Mouse (Mus musculus) neural tube, embryonic 11.5 days (tissue): ENCODE measurements around the gene Defb48. TPM values are rescaled to one million over a fixed set of nuclear protein-coding genes. Genes with fewer than 3 reads are reported as not detected.

ENCODE experiments used
- ATAC-seq: fragments of 200-750 bp; cut with Nextera tagmentation; 2 replicates; pipeline ENCODE4 v1.8.0; 2017; ENCODE audit warnings: moderate number of reproducible peaks, mild to moderate bottlenecking, moderate TSS enrichment, moderate library complexity; ENCODE audit not compliant: insufficient read depth, low FRiP score, low TSS enrichment
- DNase-seq: peaks from one replicate; pipeline ENCODE4 v3.0.0-alpha.2; 2015; ENCODE audit warnings: low spot score
- H3K27ac ChIP-seq: fragments of 300-500 bp; sonication (generic); 2 replicates; pipeline ENCODE4 v1.5.1; 2014; ENCODE audit warnings: low read depth, mild to moderate bottlenecking, low read length
- H3K27me3 ChIP-seq: fragments of 300-500 bp; sonication (generic); 2 replicates; pipeline ENCODE4 v1.6.1; 2014; ENCODE audit warnings: mild to moderate bottlenecking, low read length, mixed read lengths; ENCODE audit not compliant: control insufficient read depth, insufficient read depth
- H3K36me3 ChIP-seq: fragments of 300-500 bp; sonication (generic); 2 replicates; pipeline ENCODE4 v1.6.1; 2014; ENCODE audit warnings: mild to moderate bottlenecking, low read length, moderate library complexity, mixed read lengths; ENCODE audit not compliant: control insufficient read depth, insufficient read depth
- H3K4me1 ChIP-seq: fragments of 300-500 bp; sonication (generic); 2 replicates; pipeline ENCODE4 v1.6.1; 2014; ENCODE audit warnings: low read length, mixed read lengths; ENCODE audit not compliant: control insufficient read depth, insufficient read depth
- H3K4me2 ChIP-seq: fragments of 300-500 bp; sonication (generic); 2 replicates; pipeline ENCODE4 v1.6.1; 2014; ENCODE audit warnings: low read depth, mild to moderate bottlenecking, moderate library complexity
- H3K4me3 ChIP-seq: fragments of 300-500 bp; sonication (generic); 2 replicates; pipeline ENCODE4 v1.5.1; 2014; ENCODE audit warnings: low read depth, low read length
- H3K9ac ChIP-seq: fragments of 300-500 bp; sonication (generic); 2 replicates; pipeline ENCODE4 v1.6.1; 2014; ENCODE audit warnings: mild to moderate bottlenecking, low read length
- H3K9me3 ChIP-seq: fragments of 300-500 bp; sonication (generic); 2 replicates; pipeline ENCODE4 v1.6.1; 2016; ENCODE audit warnings: low read length; ENCODE audit not compliant: control insufficient read depth
- WGBS: fragments of 180-500 bp; shearing (Covaris S2); extraction: QIAGEN DNeasy Blood & Tissue Kit; methylation state at CpG from one replicate; pipeline ENCODE4 v1.1.7; 2014; 5-methylcytosine and 5-hydroxymethylcytosine counted together
- polyA plus RNA-seq: library from polyadenylated mRNA; unstranded; fragments of >200 nt; fragmentation: Nextera tagmentation; extraction: Ambion mirVana; gene quantifications from 2 replicates; pipeline ENCODE4 v1.2.1, GENCODE M21; 2014

The Defb48 gene
- polyA plus RNA-seq, 1 experiment from 2014 or later, result not detected

DNA sequence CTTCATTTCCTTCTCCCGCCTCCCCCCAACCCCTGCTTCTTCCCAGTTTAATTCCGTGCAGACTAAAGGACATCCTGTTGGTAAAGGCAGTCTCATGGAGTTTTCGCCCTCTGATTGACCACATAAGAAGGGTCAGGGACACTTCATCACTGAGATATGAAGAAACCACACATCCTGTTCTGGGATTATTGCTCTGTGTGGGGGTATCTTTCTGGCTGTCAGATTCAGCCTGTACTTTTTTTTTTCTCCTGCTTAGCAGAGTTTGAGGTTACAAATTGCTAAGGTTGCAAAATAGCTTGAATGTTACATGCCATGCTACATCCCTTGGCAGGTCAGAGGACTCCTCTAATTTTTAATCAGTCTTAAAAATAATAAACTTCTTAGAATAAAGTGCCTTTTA lies 7.0 kb upstream of the Defb48 start:
- Histone ChIP-seq H3K9ac (no peak overlapping the region), H3K27ac (no peak overlapping the region), H3K36me3 (no peaks in the 10 kb centered on the region), H3K27me3 (no peaks in the 10 kb centered on the region), H3K4me1 (no peaks in the 10 kb centered on the region), H3K4me2 (no peak overlapping the region), H3K9me3 (no peaks in the 10 kb centered on the region), H3K4me3 (no peak overlapping the region)
- ATAC-seq (no peak), DNase-seq (no peak)
- WGBS, result 85% methylated on average over 3 of the region's 3 CpGs

DNA sequence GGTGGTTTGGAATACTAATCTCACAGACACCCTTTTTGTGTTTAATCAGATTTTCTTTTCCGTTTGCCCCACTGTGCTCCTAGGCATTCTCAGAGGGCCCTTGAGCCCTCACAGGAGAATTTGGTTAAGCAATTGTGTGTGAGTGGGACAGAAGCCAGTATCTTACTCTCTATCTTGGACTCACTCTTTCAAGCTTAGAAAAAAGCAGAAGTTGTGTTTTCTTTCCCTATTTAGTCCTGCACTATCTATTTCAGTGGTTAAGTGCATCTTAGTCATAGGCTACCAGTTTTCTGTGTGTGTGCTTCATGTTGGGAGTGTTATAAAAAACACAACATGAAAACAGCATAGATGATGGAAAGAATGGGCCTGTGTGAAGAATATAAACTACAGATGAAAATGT lies 4.5 kb downstream of the Defb48 start:
- 86% methylated on average over 1 of the region's 1 CpGs for WGBS
- H3K9ac ChIP-seq, result no peak overlapping the region
- no peak overlapping the region for H3K27ac ChIP-seq
- ATAC-seq (no peak), DNase-seq (no peak)
- no peaks in the 10 kb centered on the region for H3K36me3 ChIP-seq
- no peaks in the 10 kb centered on the region for H3K27me3 ChIP-seq
- no peak overlapping the region for H3K4me3 ChIP-seq
- no peaks in the 10 kb centered on the region for H3K9me3 ChIP-seq
- H3K4me1 ChIP-seq, result no peaks in the 10 kb centered on the region
- no peak overlapping the region for H3K4me2 ChIP-seq

DNA sequence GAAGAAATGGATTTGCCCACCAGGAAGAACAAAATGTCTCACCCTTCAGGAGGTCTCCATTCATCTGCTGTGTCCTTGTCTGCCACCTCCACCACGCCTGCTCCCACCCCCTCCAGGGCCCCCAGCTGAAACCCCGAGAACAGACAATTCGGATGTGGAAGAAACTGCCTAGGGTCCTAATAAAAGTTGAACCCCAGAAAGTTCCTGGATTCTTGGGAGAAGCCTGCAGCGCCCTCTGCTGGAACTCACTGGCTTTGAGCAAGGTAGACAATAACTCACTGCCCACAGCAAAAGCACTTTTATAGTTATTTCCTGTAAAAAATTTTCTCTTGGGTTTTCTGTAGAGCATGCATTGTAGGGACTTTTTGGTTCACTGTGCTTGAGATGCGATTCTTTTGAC lies 9.3 kb downstream of the Defb48 start:
- WGBS, result 13% methylated on average over 5 of the region's 5 CpGs
- no peak for ATAC-seq
- H3K27ac ChIP-seq, result no peak overlapping the region
- no peaks in the 10 kb centered on the region for H3K27me3 ChIP-seq
- no peaks in the 10 kb centered on the region for H3K9me3 ChIP-seq
- no peaks in the 10 kb centered on the region for H3K4me1 ChIP-seq
- no peaks in the 10 kb centered on the region for H3K36me3 ChIP-seq
- no peak overlapping the region for H3K4me3 ChIP-seq
- no peak overlapping the region for H3K9ac ChIP-seq
- DNase-seq, result peak; percentile 78
- H3K4me2 ChIP-seq, result no peak overlapping the region

- 23% methylated on average over 15 of the region's 15 CpGs for WGBS
- Histone ChIP-seq H3K27ac (no peak overlapping the region), H3K9ac (no peak overlapping the region), H3K9me3 (no peaks in the 10 kb centered on the region), H3K4me3 (peak overlapping the region; percentile 19), H3K4me2 (peak overlapping the region; percentile 35), H3K27me3 (no peaks in the 10 kb centered on the region), H3K36me3 (no peaks in the 10 kb centered on the region), H3K4me1 (0 out of 2 replicates have a peak, but pooled peaks cover 5% of the 10 kb centered on the region)
- ATAC-seq, result no peak
- DNase-seq, result no peak
Observed at GRCm38 (mm10) chr14:62965811-62966520, 18.3 kb downstream of the Defb48 start.

DNA sequence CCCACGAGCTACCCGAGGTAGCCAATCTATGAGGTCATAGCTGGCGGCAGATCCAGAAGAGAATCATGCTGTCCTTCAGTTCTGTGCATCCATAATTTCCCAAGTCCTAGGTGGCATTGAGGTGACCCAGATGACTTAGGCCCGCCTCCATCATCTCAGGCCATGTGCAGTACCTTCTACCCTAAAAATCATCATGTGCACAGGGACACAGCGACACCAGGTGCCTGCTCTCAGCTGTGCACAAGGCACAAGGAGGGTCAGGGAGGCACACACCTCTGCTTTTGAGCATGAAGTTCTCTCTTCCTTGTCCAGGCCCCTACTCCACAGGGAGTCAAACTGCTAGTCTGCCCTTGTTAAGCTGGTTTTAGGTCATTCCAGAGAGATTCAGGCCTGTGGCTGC lies 19.0 kb downstream of the Defb48 start:
- Histone ChIP-seq H3K9ac (no peak overlapping the region), H3K4me1 (0 out of 2 replicates have a peak, but pooled peaks cover 5% of the 10 kb centered on the region), H3K4me3 (no peak overlapping the region), H3K27me3 (no peaks in the 10 kb centered on the region), H3K36me3 (no peaks in the 10 kb centered on the region), H3K4me2 (no peak overlapping the region), H3K9me3 (no peaks in the 10 kb centered on the region), H3K27ac (no peak overlapping the region)
- 87% methylated on average over 5 of the region's 5 CpGs for WGBS
- DNase-seq (no peak), ATAC-seq (no peak)

GRCm38 (mm10) chr14:62963632-62964031 lies 20.7 kb downstream of the Defb48 start:
- ATAC-seq, result no peak
- WGBS, result 79% methylated on average over 4 of the region's 4 CpGs
- H3K4me3 ChIP-seq, result no peak overlapping the region

DNA sequence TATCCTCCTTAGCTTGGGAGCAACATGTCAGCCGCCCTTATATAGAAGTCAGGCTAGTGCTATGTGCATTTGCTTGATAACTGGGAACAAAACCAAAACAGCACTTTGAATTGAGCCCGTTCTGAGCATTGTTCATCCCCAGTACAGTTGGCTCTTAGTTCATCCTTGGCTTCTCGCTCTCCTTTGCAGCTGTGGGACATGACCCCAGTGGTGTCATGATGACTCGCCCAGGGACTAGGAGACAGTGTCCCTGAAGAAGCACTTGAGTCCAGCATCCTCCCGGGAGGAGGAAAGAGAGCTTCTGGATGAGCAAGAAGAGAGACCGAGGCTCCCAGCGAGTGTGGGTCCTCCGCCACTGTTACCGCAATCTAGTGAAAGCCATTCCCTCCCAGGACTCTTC lies 28.2 kb downstream of the Defb48 start:
- Histone ChIP-seq H3K27ac (no peak overlapping the region), H3K9me3 (no peaks in the 10 kb centered on the region), H3K4me3 (no peak overlapping the region), H3K4me1 (no peaks in the 10 kb centered on the region), H3K36me3 (peaks cover 6% of the 10 kb centered on the region; the same call in 1 of the 2 replicates), H3K27me3 (no peaks in the 10 kb centered on the region), H3K9ac (no peak overlapping the region), H3K4me2 (no peak overlapping the region)
- ATAC-seq, result no peak
- 91% methylated on average over 9 of the region's 9 CpGs for WGBS
- DNase-seq, result no peak

More at GRCm38 (mm10) chr14:62963632-62964031, 20.7 kb downstream of the Defb48 start:
- Histone ChIP-seq H3K4me2 (no peak overlapping the region), H3K27me3 (no peaks in the 10 kb centered on the region), H3K9me3 (no peaks in the 10 kb centered on the region), H3K27ac (no peak overlapping the region), H3K36me3 (no peaks in the 10 kb centered on the region), H3K4me1 (0 out of 2 replicates have a peak, but pooled peaks cover 5% of the 10 kb centered on the region), H3K9ac (no peak overlapping the region)
- DNase-seq, result no peak

GRCm38 (mm10) chr14:62946794-62947193 lies 37.5 kb downstream of the Defb48 start:
- Histone ChIP-seq H3K9ac (no peak overlapping the region), H3K4me2 (no peak overlapping the region), H3K27me3 (no peaks in the 10 kb centered on the region), H3K27ac (no peak overlapping the region), H3K36me3 (peaks cover 5% of the 10 kb centered on the region; the same call in 1 of the 2 replicates), H3K4me3 (no peak overlapping the region), H3K9me3 (no peaks in the 10 kb centered on the region), H3K4me1 (no peaks in the 10 kb centered on the region)
- ATAC-seq (no peak), DNase-seq (no peak)
- 96% methylated on average over 3 of the region's 3 CpGs for WGBS

DNA sequence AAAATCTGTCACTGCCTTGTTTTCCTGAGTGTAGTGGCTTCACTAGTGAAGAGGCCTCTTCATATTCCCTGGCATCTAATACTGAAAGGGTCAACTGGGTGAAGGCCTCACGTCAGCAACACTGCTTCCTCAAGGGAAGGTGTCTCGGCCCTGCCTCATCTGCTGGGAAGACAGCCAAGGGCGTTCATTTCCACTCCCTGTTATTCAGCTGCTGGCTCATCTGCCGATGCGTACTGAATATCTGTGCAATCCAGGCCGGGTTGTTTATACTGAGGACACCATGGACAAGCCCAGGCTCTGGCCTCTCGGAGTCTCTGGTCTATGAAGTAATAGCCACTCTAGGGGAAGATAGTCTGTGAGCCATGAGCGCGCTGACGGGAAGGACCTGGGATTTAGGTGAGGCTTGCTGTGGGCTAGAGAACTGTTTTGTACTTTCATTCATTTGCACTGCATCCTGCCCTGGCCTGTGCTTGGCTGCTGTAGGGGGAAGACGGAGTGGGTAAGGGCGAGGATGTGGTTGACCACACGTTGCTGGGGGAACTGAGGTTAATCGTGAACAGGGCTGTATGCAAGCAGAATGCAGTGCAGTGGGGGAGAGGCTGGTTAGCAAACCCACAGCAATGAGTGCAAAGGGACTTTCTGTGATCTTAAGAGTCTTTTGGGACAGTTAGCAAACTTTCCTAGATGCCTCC lies 43.8 kb downstream of the Defb48 start:
- 94% methylated on average over 14 of the region's 14 CpGs for WGBS
- H3K4me2 ChIP-seq, result no peak overlapping the region
- no peak overlapping the region for H3K4me3 ChIP-seq
- DNase-seq (no peak), ATAC-seq (no peak)
- H3K9ac ChIP-seq, result no peak overlapping the region
- no peaks in the 10 kb centered on the region; the same call in 1 of the 2 replicates for H3K9me3 ChIP-seq
- no peak overlapping the region for H3K27ac ChIP-seq
- peaks cover 6% of the 10 kb centered on the region for H3K36me3 ChIP-seq
- H3K27me3 ChIP-seq, result no peaks in the 10 kb centered on the region
- H3K4me1 ChIP-seq, result no peaks in the 10 kb centered on the region
